8 mouse cellular contexts compared by ENCODE assay signal in genomic region chr2:124609711-124610585, GRCm38 (mm10).
DNase-seq lines count a peak whose midpoint lies in the region; ATAC-seq and TF ChIP-seq lines count a peak whose summit lies in the region.

No protein-coding gene starts in this region.

- DNase-seq in 3134 (ENCODE audit: extremely low read depth, insufficient read length, low spot score): peak; percentile 76
- peak; percentile 54 to 63 for DNase-seq in adrenal gland, postnatal 4 days (ENCODE audit: low spot score in 2 of 2)
- peak; percentile 84 for DNase-seq in kidney, adult 9 months
- DNase-seq in limb, embryonic 14.5 days (ENCODE audit: low spot score): peak; percentile 84
- DNase-seq in midbrain, embryonic 14.5 days: peak; percentile 82
- peak; percentile 46 to 65 for DNase-seq in spleen, postnatal 4 days (ENCODE audit: low spot score in 2 of 2)

- H3K27me3 ChIP-seq in heart, embryonic 11.5 days (ENCODE audit: control insufficient read depth, insufficient read depth, low read length): no peaks in the 10 kb centered on the region
- H3K27me3 ChIP-seq in limb, embryonic 14.5 days (ENCODE audit: control insufficient read depth, insufficient read depth, low read length): peaks cover 8% of the 10 kb centered on the region; the same call in 1 of the 2 replicates
- H3K27me3 ChIP-seq in midbrain, embryonic 14.5 days (ENCODE audit: control insufficient read depth, insufficient read depth, low read length): no peaks in the 10 kb centered on the region; the same call in 1 of the 2 replicates

- H3K9me3 ChIP-seq in heart, embryonic 11.5 days (replicated peaks; ENCODE audit: control insufficient read depth, low read length): no peaks in the 10 kb centered on the region
- no peaks in the 10 kb centered on the region for H3K9me3 ChIP-seq in limb, embryonic 14.5 days (ENCODE audit: control insufficient read depth, low read length)
- no peaks in the 10 kb centered on the region for H3K9me3 ChIP-seq in midbrain, embryonic 14.5 days (ENCODE audit: control insufficient read depth, low read length)

- WGBS in heart, embryonic 11.5 days (ENCODE audit: insufficient replicate concordance): under 1% methylated on average over 78 of the region's 80 CpGs
- under 1% methylated on average over 57 of the region's 80 CpGs for WGBS in limb, embryonic 14.5 days
- WGBS in midbrain, embryonic 14.5 days: under 1% methylated on average over 79 of the region's 80 CpGs

- peak overlapping the region; percentile 86 for H3K4me3 ChIP-seq in embryonic fibroblast, embryonic 13.5 days (ENCODE audit: insufficient read depth, low read length)
- peak overlapping the region; percentile 59 for H3K4me3 ChIP-seq in heart, embryonic 11.5 days (ENCODE audit: low read depth, low read length)
- peak overlapping the region; percentile 81 for H3K4me3 ChIP-seq in limb, embryonic 14.5 days (replicated peaks; ENCODE audit: low read length)
- peak overlapping the region; percentile 70 for H3K4me3 ChIP-seq in midbrain, embryonic 14.5 days (replicated peaks; ENCODE audit: low read depth, low read length)

- H3K9ac ChIP-seq in heart, embryonic 11.5 days (ENCODE audit: low read depth, low read length): peak overlapping the region; percentile 76
- peak overlapping the region; percentile 73 for H3K9ac ChIP-seq in limb, embryonic 14.5 days (ENCODE audit: low read depth, low read length, severe bottlenecking)
- peak overlapping the region; percentile 74 for H3K9ac ChIP-seq in midbrain, embryonic 14.5 days (replicated peaks; ENCODE audit: low read length)

- H3K4me2 ChIP-seq in heart, embryonic 11.5 days: peak overlapping the region; percentile 62
- H3K4me2 ChIP-seq in limb, embryonic 14.5 days (replicated peaks; ENCODE audit: low read depth, low read length, severe bottlenecking): peak overlapping the region; percentile 90
- H3K4me2 ChIP-seq in midbrain, embryonic 14.5 days (ENCODE audit: low read length): peak overlapping the region; percentile 99

- H3K27ac ChIP-seq in embryonic fibroblast, embryonic 13.5 days (ENCODE audit: insufficient read depth, low read length): peak overlapping the region; percentile 51; the same call in 1 of the 2 replicates
- H3K27ac ChIP-seq in heart, embryonic 11.5 days (ENCODE audit: low read depth, low read length): peak overlapping the region; percentile 95
- peak overlapping the region; percentile 84 for H3K27ac ChIP-seq in limb, embryonic 14.5 days (replicated peaks; ENCODE audit: low read depth, low read length)
- peak overlapping the region; percentile 89 for H3K27ac ChIP-seq in midbrain, embryonic 14.5 days (replicated peaks; ENCODE audit: low read depth, low read length)

- no peaks in the 10 kb centered on the region for H3K36me3 ChIP-seq in heart, embryonic 11.5 days (ENCODE audit: control insufficient read depth, insufficient read depth, low read length)
- H3K36me3 ChIP-seq in limb, embryonic 14.5 days (ENCODE audit: control insufficient read depth, insufficient read depth, low read length): no peaks in the 10 kb centered on the region
- no peaks in the 10 kb centered on the region for H3K36me3 ChIP-seq in midbrain, embryonic 14.5 days (ENCODE audit: control insufficient read depth, insufficient read depth, low read length)

- no peak for TF ChIP-seq CTCF in embryonic fibroblast, embryonic 13.5 days (IDR thresholded peaks at IDR 0.05; ENCODE audit: borderline replicate concordance, insufficient read depth, low read length)

- no peaks in the 10 kb centered on the region for H3K4me1 ChIP-seq in embryonic fibroblast, embryonic 13.5 days (ENCODE audit: control insufficient read depth, insufficient read depth, low read length)
- H3K4me1 ChIP-seq in heart, embryonic 11.5 days (ENCODE audit: control insufficient read depth, insufficient read depth, low read length): peaks cover 40% of the 10 kb centered on the region
- no peaks in the 10 kb centered on the region for H3K4me1 ChIP-seq in limb, embryonic 14.5 days (ENCODE audit: control insufficient read depth, insufficient read depth, low read length)
- peaks cover 19% of the 10 kb centered on the region; the same call in 1 of the 2 replicates for H3K4me1 ChIP-seq in midbrain, embryonic 14.5 days (ENCODE audit: control insufficient read depth, insufficient read depth, low read length)

- ATAC-seq in heart, embryonic 11.5 days (replicated peaks; ENCODE audit: insufficient number of reproducible peaks, low FRiP score, low TSS enrichment): peak; percentile 90
- ATAC-seq in limb, embryonic 14.5 days (ENCODE audit: low FRiP score, low read depth): peak; percentile 86
- peak; percentile 79 for ATAC-seq in midbrain, embryonic 14.5 days (ENCODE audit: low FRiP score, low TSS enrichment)

- peak; percentile 20 for TF ChIP-seq POLR2A in embryonic fibroblast, embryonic 13.5 days (IDR thresholded peaks at IDR 0.05; ENCODE audit: low read depth, low read length)
- no peak for TF ChIP-seq POLR2A in limb, embryonic 14.5 days (IDR thresholded peaks at IDR 0.05; ENCODE audit: borderline replicate concordance, extremely low read depth, insufficient read depth, insufficient read length)

Comparison
In these comparisons a context has a peak if more than half of its experiments do, and no peak if none do; other contexts are left out.
1. Peak in every context shown above with its lines: DNase-seq, ATAC-seq, H3K4me3 ChIP-seq and H3K27ac ChIP-seq.